Mouse (Mus musculus) spleen, adult 18-20 months (tissue): ENCODE data around the gene Hoxc4.

Experiments used
- DNase-seq, 2 experiments: peaks; one replicate each; pipeline ENCODE4 v3.0.0; 2022; ENCODE audit warnings: mixed read lengths in 2 of 2

Hoxc4 gene

GRCm38 (mm10) chr15:103014166-103015008 is 4.3 kb upstream of the Hoxc4 start:
- DNase-seq, result no peak

- no peak for DNase-seq
These were observed 3.7 kb upstream of the Hoxc4 start for GRCm38 (mm10) chr15:103015009-103015399.

DNA sequence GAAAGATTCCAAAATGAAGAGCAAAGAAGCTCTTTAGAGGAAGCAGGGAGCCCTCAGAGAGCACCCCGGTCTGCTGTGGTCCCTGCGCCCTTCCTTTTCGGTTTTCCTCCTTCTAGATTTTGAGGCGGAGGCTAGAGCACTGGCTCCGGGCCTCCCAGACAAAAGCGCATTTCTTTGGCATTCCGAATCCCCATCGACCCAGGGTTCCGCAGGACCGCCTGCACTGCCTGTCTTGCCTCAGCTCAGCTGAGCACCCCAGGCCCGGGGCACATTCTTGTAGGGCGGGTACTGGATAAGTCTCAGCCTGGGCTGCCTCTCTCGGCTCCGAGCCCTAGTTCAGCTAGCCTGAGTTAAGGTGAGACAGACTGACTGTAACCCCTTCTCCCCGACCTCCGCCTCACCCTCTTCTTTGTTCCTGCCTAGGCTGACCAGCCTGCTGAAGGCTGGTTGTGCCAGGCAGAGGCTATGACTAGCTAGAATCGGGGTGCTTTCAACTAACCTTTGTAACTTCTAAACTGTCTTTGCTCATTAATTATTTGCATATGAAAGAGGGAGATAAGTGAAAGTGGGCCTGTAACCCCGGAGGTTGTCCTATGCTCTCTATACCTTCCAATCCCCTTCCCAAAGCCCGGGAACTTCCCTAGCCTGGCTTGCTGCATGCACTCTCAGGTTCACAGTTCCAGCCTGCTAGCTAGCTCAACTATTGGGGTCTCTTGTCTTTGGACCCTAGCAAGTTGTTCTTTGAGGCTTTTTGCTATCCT is 3.1 kb upstream of the Hoxc4 start:
- no peak for DNase-seq

GRCm38 (mm10) chr15:103020899-103021418 is 2.2 kb downstream of the Hoxc4 start:
- no peak for DNase-seq

- DNase-seq, result no peak
These were observed 2.8 kb downstream of the Hoxc4 start for GRCm38 (mm10) chr15:103021544-103021943.

DNA sequence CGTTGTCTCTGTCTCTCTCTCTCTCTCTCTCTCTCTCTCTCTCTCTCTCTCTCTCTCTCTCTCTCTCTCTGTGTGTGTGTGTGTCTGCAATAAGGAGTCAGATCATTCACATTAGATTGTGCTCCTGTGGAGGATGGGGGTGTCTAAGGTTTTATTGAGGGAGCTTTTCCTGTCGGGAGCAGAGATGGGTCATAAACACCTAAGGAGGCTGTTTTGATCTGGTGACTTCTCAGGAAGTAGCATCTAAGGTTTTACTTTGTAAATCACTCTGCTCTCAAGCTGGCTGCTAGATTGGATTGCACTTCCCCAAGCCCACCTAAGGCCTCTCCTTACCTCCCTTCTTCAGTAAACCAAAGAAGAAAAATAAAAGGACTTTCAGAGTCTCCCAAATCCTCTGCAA is 5.4 kb downstream of the Hoxc4 start:
- no peak for DNase-seq

- no peak for DNase-seq
These were observed 8.8 kb downstream of the Hoxc4 start for GRCm38 (mm10) chr15:103027266-103028235.

DNA sequence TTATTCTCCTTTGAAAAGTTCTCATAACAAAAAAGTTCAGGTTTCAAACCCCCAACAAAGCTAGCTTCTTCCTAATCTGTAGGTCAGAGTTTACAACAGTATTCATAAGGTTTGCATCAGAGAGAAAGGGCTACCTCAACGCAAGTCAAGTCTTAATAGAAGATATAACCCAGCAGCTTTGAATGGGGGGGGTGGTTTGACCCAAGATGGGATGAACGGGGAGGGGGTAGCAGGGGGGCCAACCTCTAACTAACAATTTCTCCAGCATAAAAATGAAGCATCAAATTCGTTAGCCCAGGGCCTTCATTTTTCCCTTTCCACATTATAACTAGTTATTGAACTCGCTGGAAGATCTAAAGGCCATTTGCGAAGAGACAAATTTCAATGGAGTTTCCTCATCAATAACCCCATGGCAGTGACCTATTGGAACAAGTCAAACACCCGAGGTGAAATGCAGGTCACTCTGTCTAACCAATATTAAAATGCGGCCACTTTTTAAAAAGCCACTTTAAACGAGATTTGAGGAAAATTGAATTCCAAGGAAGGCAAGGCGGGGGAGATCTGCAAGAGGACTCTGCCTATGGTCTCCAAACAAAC is 10.3 kb downstream of the Hoxc4 start:
- DNase-seq, result no peak

- no peak for DNase-seq
These were observed 11.4 kb downstream of the Hoxc4 start for GRCm38 (mm10) chr15:103030142-103030541.

GRCm38 (mm10) chr15:103032167-103032566 is 13.4 kb downstream of the Hoxc4 start:
- DNase-seq, result no peak

DNA sequence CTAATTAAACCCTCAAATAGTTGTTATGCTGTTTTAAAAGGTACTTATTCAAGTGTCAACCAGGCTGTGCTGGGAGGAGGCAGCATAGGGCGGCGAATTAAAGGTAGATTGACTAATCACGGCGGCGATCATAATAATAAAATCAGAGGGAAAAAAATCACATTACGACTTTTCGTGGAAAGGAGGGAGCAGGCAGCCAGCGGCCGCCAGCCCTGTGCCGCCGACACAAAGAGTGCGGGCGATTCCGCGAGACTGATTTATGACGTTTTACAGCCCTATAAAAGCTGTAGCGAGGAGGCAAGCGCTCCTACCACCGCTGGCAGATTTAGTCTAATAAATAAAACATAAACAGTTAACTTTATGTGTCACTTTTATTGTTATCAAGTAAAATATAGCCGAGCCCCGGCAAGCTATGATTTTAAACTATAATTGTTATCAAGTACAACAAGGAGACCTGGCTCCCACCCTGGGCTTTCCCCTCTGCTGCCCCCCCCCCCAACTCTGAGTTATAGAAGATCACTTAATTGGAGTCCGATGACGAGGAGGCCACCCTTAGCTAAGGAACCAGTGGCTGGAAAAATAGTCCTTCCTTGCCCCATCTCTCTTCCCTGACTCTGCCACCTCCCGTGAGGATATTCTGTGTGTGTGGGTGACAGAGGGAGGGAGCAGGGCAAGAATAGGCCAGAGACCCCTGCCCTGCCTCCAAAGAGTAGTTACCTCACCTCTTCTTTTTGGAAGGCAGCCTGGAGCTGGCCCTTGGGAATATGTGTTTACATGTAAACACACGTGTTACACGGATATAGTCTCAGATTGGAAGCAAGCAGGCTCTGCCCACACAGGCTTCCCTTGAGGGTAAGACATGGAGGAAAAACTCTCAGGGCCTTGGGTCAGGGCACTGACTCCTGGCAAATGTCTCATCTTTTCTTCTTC is 14.2 kb downstream of the Hoxc4 start:
- DNase-seq, result no peak

DNA sequence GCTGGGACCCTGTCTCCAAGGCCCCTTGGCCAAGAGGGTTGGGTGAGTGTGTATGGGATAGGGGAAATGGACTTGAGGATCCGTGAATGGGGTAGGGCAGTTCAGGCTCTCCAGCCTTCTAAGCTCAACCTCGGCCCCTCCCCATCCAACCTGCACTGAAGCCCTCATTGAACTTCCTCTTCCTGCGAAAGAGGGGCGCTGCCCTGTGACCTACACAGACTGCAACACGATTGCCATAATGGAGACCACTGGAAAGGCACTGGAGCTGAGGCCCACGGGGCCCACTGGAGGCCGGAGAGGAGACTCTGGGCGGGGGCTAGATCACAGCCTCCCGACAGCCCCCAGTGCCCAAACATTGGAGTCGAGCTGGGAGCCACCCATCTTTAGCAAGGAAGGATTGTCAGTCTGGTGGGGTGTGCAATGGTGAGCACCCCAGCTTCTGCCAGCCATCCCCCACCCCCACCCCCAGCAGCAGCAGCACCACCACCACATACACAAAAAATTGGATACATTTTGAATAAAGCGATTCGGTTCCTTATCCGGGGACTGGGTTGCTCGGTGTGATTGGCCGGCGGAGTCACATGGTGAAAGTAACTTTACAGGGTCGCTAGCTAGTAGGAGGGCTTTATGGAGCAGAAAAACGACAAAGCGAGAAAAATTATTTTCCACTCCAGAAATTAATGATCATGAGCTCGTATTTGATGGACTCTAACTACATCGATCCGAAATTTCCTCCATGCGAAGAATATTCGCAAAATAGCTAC is 15.5 kb downstream of the Hoxc4 start:
- no peak for DNase-seq

GRCm38 (mm10) chr15:103034807-103035547 is 16.2 kb downstream of the Hoxc4 start:
- no peak for DNase-seq

- no peak for DNase-seq
These were observed 16.8 kb downstream of the Hoxc4 start for GRCm38 (mm10) chr15:103035548-103035881.

- no peak for DNase-seq
These were observed 18.8 kb downstream of the Hoxc4 start for GRCm38 (mm10) chr15:103037579-103037978.

DNA sequence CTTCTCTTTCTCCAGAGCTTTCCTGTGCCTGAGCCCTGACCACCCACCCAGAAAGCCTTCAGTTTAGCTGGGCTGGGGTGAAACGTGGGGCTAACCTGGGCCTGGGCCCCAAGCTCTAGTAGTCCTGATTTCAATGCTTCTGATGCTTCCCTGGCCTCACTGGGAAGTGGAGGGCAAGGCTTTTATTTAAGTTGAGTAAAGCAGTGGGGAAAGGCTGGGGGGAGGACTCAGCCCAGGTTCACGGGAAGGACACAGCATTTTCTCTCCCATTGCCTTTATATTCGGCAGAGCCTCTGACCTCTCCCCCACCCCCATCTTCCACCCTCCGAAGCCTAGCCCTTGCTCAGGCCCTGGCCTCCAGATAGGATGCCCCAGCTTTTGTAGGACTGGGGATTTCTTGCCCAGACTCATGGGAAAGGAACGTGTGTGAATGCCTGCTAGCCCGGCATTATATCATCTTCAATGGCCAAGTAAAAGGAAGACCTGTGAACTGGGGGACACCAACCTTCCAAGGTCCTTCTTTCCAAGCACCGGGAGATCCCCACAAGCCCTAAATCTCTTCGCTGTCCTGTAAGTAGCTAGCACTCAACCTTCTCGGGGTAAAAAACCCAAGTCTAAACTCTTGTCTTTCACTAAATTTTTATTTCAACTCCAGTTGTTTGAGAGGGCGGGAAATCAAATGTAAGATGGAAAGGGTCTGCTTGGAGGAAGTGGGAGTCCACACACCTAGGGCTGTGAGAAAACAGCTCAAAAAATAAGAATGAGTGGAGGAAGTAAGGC is 20.2 kb downstream of the Hoxc4 start:
- DNase-seq, result no peak

DNA sequence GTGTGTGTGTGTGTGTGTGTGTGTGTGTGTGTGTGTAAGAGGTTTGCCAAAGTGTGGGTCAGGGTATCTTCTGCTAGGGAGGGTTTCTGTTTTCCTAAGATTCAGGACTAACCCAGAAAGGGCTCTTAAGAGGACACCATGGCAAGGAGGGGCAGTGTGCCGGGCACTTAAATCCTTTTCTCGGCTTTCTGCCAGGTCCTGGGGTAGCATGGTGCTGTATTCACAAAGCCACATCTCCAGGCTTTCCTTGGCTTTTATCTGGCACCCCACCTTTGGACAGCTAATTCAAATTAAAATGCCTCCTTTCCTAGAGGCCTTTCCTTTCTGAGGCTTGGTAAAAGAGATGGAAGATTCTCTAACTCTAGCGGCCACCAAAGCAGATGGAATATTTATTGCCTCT is 20.9 kb downstream of the Hoxc4 start:
- no peak for DNase-seq

- DNase-seq, result no peak
These were observed 21.9 kb downstream of the Hoxc4 start for GRCm38 (mm10) chr15:103040601-103041000.

- DNase-seq, result no peak
These were observed 22.9 kb downstream of the Hoxc4 start for GRCm38 (mm10) chr15:103041613-103042012.
